Mouse (Mus musculus): ENCODE data around the gene Samd4b. TPM values are rescaled to one million over a fixed set of nuclear protein-coding genes. Genes with fewer than 3 reads are reported as not detected.
A peak's percentile ranks its signal among the peaks of the same experiment; 100 is the strongest.

The Samd4b gene
- polyA plus RNA-seq, 1 experiment from 2014 or later, result 37.6 TPM

DNA sequence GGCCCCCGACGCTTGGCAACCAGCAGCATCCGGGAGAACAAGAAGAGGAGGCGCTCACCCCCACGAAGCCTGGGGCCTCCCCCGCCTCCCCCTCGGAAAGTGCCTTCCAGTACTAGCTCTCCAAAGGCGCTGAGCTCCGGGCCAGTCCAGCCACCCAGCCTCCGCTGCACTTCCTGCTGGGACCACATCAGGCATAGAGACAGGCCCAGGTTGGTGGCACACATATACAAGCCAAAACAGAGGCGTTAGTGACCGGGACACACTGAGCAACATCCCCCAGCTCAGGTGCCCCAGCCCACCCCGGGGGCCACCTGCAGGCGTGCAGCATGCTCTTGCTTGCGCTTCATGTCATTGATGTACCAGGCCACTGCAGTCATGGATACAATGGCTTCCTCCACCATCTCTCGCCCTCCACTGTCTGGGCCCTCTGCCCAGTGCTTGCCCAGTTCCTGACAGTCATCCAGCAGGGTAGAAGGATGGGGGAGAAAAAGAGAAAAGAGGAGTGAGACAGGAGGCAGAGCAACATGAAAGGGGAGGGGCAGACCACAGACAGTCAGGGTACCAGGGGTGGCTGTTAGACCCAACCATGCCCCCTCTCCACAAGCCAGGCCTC is 230.2 kb downstream of the Samd4b start:
- ATAC-seq (ENCODE audit: insufficient number of reproducible peaks, low FRiP score, low TSS enrichment, low read depth), result no peak
- Histone ChIP-seq H3K4me2 (ENCODE audit: low read depth, severe bottlenecking) (no peak overlapping the region), H3K4me1 (ENCODE audit: control insufficient read depth, insufficient read depth, low read length) (peaks cover 11% of the 10 kb centered on the region), H3K9me3 (ENCODE audit: control insufficient read depth, low read length) (no peaks in the 10 kb centered on the region), H3K9ac (ENCODE audit: low read length) (no peak overlapping the region), H3K27me3 (ENCODE audit: control insufficient read depth, insufficient read depth, low read length) (no peaks in the 10 kb centered on the region), H3K36me3 (ENCODE audit: control insufficient read depth, insufficient read depth, low read length) (peaks cover 31% of the 10 kb centered on the region), H3K4me3 (ENCODE audit: low read depth, low read length) (no peak overlapping the region), H3K27ac (replicated peaks; ENCODE audit: low read depth, low read length) (no peak overlapping the region)
- DNase-seq (ENCODE audit: low spot score), result no peak
- 92% methylated on average over 16 of the region's 16 CpGs for WGBS

DNA sequence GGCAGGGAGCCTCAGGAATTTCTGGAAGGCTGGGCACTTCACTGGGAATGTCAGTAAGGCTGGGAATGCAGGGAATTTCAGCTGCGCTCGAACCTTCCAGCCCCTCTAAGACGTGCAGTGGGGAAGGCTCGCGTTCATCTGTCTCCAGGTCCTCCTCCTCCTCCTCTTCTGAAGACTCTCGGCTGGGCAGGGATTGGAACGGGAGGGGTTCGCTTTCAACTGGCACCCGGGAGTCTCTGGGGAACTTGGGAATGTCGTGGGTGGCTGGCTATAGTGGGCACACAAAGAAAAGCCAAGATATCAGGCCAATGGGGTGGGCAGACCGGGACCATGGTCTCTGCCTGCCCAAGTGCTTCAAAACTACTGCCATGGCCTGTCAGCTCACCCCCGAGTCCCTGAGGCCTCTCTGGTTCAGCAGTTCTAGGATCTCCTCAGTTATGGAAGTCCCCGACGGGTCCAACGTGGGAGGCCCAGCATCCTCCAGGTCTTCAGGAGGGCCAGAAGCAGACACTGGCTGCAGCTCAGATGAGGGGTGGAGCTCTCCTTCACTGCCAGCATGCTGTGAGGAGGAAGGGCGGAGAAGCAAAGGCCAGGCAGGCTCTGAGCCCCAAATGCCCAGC is 235.4 kb downstream of the Samd4b start:
- ATAC-seq (ENCODE audit: insufficient number of reproducible peaks, low FRiP score, low TSS enrichment, low read depth) (no peak), DNase-seq (ENCODE audit: low spot score) (no peak)
- Histone ChIP-seq H3K27me3 (ENCODE audit: control insufficient read depth, insufficient read depth, low read length) (no peaks in the 10 kb centered on the region), H3K4me2 (ENCODE audit: low read depth, severe bottlenecking) (no peak overlapping the region), H3K9me3 (ENCODE audit: control insufficient read depth, low read length) (no peaks in the 10 kb centered on the region), H3K4me1 (ENCODE audit: control insufficient read depth, insufficient read depth, low read length) (peaks cover 3% of the 10 kb centered on the region), H3K9ac (ENCODE audit: low read length) (no peak overlapping the region), H3K36me3 (ENCODE audit: control insufficient read depth, insufficient read depth, low read length) (peaks cover 55% of the 10 kb centered on the region), H3K27ac (replicated peaks; ENCODE audit: low read depth, low read length) (no peak overlapping the region), H3K4me3 (ENCODE audit: low read depth, low read length) (no peak overlapping the region)
- 91% methylated on average over 16 of the region's 16 CpGs for WGBS

DNA sequence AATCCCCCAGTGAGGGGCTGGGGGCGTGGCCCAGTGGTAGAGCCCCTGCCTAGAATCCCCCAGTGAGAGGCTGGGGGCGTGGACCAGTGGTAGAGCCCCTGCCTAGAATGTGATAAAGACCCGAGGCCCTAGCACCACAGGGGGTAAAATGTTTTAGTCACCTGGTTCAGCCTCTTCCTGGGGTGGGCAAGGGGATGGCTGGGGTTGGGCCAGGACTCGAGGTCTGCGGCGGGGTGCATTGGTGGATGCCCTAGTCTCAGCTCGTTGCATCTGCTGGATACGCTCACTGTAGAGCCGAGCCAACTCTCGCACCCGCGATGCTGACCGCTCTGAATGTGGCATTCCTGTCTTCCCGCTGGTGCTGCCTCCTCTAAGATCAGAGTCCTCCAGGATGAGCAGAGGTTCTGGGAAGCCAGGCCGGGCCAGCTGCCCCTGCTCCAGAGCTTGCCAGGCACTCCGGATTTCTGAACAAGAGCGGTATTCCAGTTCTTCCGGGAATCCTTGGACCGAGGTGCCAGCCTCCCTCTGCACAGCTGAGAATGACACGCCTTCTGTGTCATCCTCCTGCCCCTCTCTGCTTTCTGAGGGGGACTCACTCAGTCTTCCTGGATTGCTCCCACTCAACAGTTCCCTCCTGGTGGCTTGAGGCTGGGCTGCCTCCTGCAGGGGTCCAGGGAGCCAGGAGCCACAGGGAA is 236.2 kb downstream of the Samd4b start:
- no peak overlapping the region for H3K9ac ChIP-seq (ENCODE audit: low read length)
- no peak overlapping the region for H3K4me2 ChIP-seq (ENCODE audit: low read depth, severe bottlenecking)
- H3K36me3 ChIP-seq (ENCODE audit: control insufficient read depth, insufficient read depth, low read length), result peaks cover 50% of the 10 kb centered on the region
- no peak overlapping the region for H3K27ac ChIP-seq (replicated peaks; ENCODE audit: low read depth, low read length)
- no peaks in the 10 kb centered on the region for H3K9me3 ChIP-seq (ENCODE audit: control insufficient read depth, low read length)
- H3K4me3 ChIP-seq (ENCODE audit: low read depth, low read length), result no peak overlapping the region
- peaks cover 9% of the 10 kb centered on the region for H3K4me1 ChIP-seq (ENCODE audit: control insufficient read depth, insufficient read depth, low read length)
- ATAC-seq (ENCODE audit: insufficient number of reproducible peaks, low FRiP score, low TSS enrichment, low read depth), result no peak
- no peaks in the 10 kb centered on the region for H3K27me3 ChIP-seq (ENCODE audit: control insufficient read depth, insufficient read depth, low read length)
- no peak for DNase-seq (ENCODE audit: low spot score)
- 97% methylated on average over 19 of the region's 20 CpGs for whole genome bisulfite sequencing

DNA sequence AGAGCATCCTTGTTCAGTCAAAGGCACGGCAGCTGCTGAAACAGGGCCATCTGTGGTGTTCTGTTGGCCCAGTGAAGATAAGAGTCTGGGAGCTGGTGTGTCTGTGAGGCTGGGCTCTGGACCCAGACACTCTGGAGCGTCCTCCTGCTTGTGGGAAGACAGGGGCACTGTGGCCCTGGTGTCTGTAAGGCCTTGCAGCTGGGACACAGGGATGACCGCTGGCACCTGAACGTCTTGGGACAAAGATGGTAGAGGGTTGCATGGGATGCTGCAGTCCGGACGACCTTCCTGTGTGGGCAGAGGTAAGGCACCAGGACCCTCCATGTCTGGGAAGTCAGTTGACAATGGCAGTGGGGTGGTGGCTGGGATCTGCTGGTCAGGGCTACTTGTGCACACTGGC is 237.7 kb downstream of the Samd4b start:
- Histone ChIP-seq H3K9me3 (ENCODE audit: control insufficient read depth, low read length) (no peaks in the 10 kb centered on the region), H3K4me1 (ENCODE audit: control insufficient read depth, insufficient read depth, low read length) (peaks cover 9% of the 10 kb centered on the region), H3K36me3 (ENCODE audit: control insufficient read depth, insufficient read depth, low read length) (peaks cover 46% of the 10 kb centered on the region), H3K4me2 (ENCODE audit: low read depth, severe bottlenecking) (no peak overlapping the region), H3K4me3 (ENCODE audit: low read depth, low read length) (no peak overlapping the region), H3K9ac (ENCODE audit: low read length) (no peak overlapping the region), H3K27me3 (ENCODE audit: control insufficient read depth, insufficient read depth, low read length) (no peaks in the 10 kb centered on the region), H3K27ac (replicated peaks; ENCODE audit: low read depth, low read length) (no peak overlapping the region)
- no peak for DNase-seq (ENCODE audit: low spot score)
- 97% methylated on average over 6 of the region's 6 CpGs for WGBS
- ATAC-seq (ENCODE audit: insufficient number of reproducible peaks, low FRiP score, low TSS enrichment, low read depth), result no peak

DNA sequence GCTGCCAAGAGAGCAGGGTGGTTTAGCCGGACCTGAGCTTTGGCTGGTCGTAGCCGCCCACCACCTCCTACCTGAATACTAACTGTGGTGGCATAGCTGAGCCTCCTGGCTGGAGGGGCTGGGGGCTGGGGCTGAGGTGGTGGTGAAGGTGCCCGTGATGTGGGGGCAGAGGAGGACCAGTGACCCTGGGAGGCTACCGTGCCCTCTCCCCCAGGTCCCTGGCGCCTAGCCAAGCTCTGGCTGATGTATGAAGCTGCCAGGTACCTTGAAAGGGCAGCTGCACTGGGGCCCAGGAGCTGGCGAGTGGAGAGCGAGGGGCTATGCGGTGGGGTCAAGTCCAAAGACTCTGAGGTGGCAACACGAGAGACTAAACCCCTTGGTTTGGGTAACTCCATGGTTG is 238.1 kb downstream of the Samd4b start:
- ATAC-seq (ENCODE audit: insufficient number of reproducible peaks, low FRiP score, low TSS enrichment, low read depth), result no peak
- Histone ChIP-seq H3K36me3 (ENCODE audit: control insufficient read depth, insufficient read depth, low read length) (peaks cover 41% of the 10 kb centered on the region), H3K27ac (replicated peaks; ENCODE audit: low read depth, low read length) (no peak overlapping the region), H3K4me2 (ENCODE audit: low read depth, severe bottlenecking) (no peak overlapping the region), H3K27me3 (ENCODE audit: control insufficient read depth, insufficient read depth, low read length) (no peaks in the 10 kb centered on the region), H3K4me1 (ENCODE audit: control insufficient read depth, insufficient read depth, low read length) (peaks cover 9% of the 10 kb centered on the region), H3K9ac (ENCODE audit: low read length) (no peak overlapping the region), H3K9me3 (ENCODE audit: control insufficient read depth, low read length) (no peaks in the 10 kb centered on the region), H3K4me3 (ENCODE audit: low read depth, low read length) (no peak overlapping the region)
- DNase-seq (ENCODE audit: low spot score), result no peak
- WGBS, result 90% methylated on average over 10 of the region's 10 CpGs

DNA sequence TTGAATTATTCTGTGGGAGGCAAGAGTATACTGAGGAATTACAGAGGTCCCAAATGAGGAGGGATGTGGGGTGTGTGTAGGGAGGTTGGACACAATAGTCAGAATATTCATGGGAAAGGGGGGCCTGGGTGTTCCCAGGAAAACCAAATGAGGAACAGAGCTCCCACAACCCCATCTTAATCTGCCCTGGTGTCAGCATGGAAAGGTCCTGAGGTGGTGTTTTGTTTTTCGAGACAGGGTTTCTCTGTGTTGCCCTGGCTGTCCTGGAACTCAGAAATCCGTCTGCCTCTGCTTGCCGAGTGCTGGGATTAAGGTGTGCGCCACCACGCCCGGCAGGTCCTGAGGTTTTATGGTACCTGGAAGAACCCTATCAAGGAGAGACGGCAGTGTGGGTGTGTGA is 239.5 kb downstream of the Samd4b start:
- ATAC-seq (ENCODE audit: insufficient number of reproducible peaks, low FRiP score, low TSS enrichment, low read depth), result no peak
- peaks cover 9% of the 10 kb centered on the region for H3K4me1 ChIP-seq (ENCODE audit: control insufficient read depth, insufficient read depth, low read length)
- H3K27me3 ChIP-seq (ENCODE audit: control insufficient read depth, insufficient read depth, low read length), result no peaks in the 10 kb centered on the region
- WGBS, result 65% methylated on average over 7 of the region's 7 CpGs
- H3K4me3 ChIP-seq (ENCODE audit: low read depth, low read length), result no peak overlapping the region
- H3K36me3 ChIP-seq (ENCODE audit: control insufficient read depth, insufficient read depth, low read length), result peaks cover 43% of the 10 kb centered on the region
- no peak for DNase-seq (ENCODE audit: low spot score)
- H3K9me3 ChIP-seq (ENCODE audit: control insufficient read depth, low read length), result no peaks in the 10 kb centered on the region
- H3K4me2 ChIP-seq (ENCODE audit: low read depth, severe bottlenecking), result no peak overlapping the region
- no peak overlapping the region for H3K27ac ChIP-seq (replicated peaks; ENCODE audit: low read depth, low read length)
- no peak overlapping the region for H3K9ac ChIP-seq (ENCODE audit: low read length)

DNA sequence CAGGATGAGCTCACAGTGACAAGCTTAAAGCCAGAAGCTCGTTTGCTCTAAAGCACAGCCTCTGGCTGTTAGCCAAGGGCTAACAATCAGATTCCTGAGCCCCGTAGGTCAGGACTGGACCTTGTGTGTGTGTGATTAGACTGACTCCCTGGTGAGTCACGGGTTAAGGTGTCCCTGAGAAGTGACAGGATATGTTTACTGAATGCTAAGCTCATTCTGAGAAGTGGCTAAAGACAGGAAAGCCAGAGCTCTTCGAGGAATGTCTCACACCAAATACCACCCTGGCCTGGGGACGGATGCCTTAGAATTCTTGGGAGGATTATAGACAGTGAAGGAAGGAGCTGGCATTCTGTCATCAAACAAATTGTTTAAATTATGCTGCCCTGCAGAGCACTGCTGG is 240.0 kb downstream of the Samd4b start:
- Histone ChIP-seq H3K4me2 (ENCODE audit: low read depth, severe bottlenecking) (no peak overlapping the region), H3K9ac (ENCODE audit: low read length) (no peak overlapping the region), H3K27me3 (ENCODE audit: control insufficient read depth, insufficient read depth, low read length) (no peaks in the 10 kb centered on the region), H3K36me3 (ENCODE audit: control insufficient read depth, insufficient read depth, low read length) (peaks cover 43% of the 10 kb centered on the region), H3K9me3 (ENCODE audit: control insufficient read depth, low read length) (no peaks in the 10 kb centered on the region), H3K4me1 (ENCODE audit: control insufficient read depth, insufficient read depth, low read length) (peaks cover 9% of the 10 kb centered on the region), H3K4me3 (ENCODE audit: low read depth, low read length) (no peak overlapping the region), H3K27ac (replicated peaks; ENCODE audit: low read depth, low read length) (no peak overlapping the region; the same call in 1 of the 2 replicates)
- WGBS, result 9% methylated on average over 5 of the region's 5 CpGs
- DNase-seq (ENCODE audit: low spot score) (no peak), ATAC-seq (ENCODE audit: insufficient number of reproducible peaks, low FRiP score, low TSS enrichment, low read depth) (no peak)

DNA sequence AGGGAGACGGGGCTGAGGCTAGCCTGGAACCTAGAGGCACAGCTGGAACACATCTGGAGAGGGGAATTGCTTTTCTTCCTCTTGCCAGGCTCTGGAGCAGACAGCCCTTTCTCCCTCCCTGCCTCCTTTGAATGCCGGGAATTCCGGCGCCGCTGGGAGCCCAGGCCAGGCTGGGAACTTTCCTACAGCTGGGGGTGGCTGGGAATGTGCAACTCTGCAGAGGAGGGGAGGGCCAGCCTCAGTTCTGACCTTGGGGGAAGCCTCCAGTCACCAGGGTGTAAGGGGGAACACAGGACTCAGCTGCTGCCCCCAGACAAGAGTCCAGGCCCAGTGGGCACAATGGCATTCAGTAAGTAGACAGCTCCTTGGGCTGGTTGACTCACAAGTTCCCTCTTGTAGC is 241.0 kb downstream of the Samd4b start:
- peak overlapping the region; percentile 84 for H3K27ac ChIP-seq (replicated peaks; ENCODE audit: low read depth, low read length)

More for the DNA sequence above, 241.0 kb downstream of the Samd4b start:
- Histone ChIP-seq H3K4me2 (ENCODE audit: low read depth, severe bottlenecking) (no peak overlapping the region), H3K4me3 (ENCODE audit: low read depth, low read length) (no peak overlapping the region), H3K36me3 (ENCODE audit: control insufficient read depth, insufficient read depth, low read length) (peaks cover 37% of the 10 kb centered on the region), H3K27me3 (ENCODE audit: control insufficient read depth, insufficient read depth, low read length) (no peaks in the 10 kb centered on the region), H3K9me3 (ENCODE audit: control insufficient read depth, low read length) (no peaks in the 10 kb centered on the region), H3K9ac (ENCODE audit: low read length) (peak overlapping the region; percentile 28; the same call in 1 of the 2 replicates), H3K4me1 (ENCODE audit: control insufficient read depth, insufficient read depth, low read length) (peaks cover 9% of the 10 kb centered on the region)
- ATAC-seq (ENCODE audit: insufficient number of reproducible peaks, low FRiP score, low TSS enrichment, low read depth) (peak; percentile 53; the same call in 1 of the 2 replicates), DNase-seq (ENCODE audit: low spot score) (peak; percentile 75)
- WGBS, result 0% methylated on average over 5 of the region's 5 CpGs

All from limb, embryonic 11.5 days (tissue).